Mouse (Mus musculus) c-Kit-negative CD71-positive TER-119-positive erythroid progenitor cells, embryonic 14.5 days (primary cell): ENCODE results near the gene Gcnt2.
"Not testable (repeated sequence)": the region's sequence is repeated elsewhere in the genome, so short reads cannot be mapped to it uniquely, and the experiment has no call there.

Experiments
- DNase-seq: peaks from one replicate; pipeline ENCODE4 v3.0.0-alpha.2; 2013; ENCODE audit warnings: low read depth, low spot score

The Gcnt2 gene

GRCm38 (mm10) chr13:40998537-40998936 lies 139.0 kb downstream of the Gcnt2 start:
- not testable (repeated sequence) for DNase-seq

GRCm38 (mm10) chr13:41000140-41000925 lies 140.8 kb downstream of the Gcnt2 start:
- DNase-seq, result no peak

- peak; percentile 83 for DNase-seq
Observed at GRCm38 (mm10) chr13:41000926-41001639, 141.5 kb downstream of the Gcnt2 start, which contains the start of gene Pak1ip1. Gene Pak1ip1 (plus strand): TSS chr13:41001023.

GRCm38 (mm10) chr13:41002001-41002400 lies 142.4 kb downstream of the Gcnt2 start:
- no peak for DNase-seq

- DNase-seq, result no peak
Observed at GRCm38 (mm10) chr13:41006244-41006643, 146.7 kb downstream of the Gcnt2 start.

GRCm38 (mm10) chr13:41008271-41008670 lies 148.7 kb downstream of the Gcnt2 start:
- no peak for DNase-seq

GRCm38 (mm10) chr13:41008946-41009345 lies 149.4 kb downstream of the Gcnt2 start:
- DNase-seq, result no peak
